Mouse (Mus musculus): ENCODE measurements around the gene Lrrc4b.

Gene Lrrc4b

GRCm38 (mm10) chr7:44428968-44429521 is at the start of gene Lrrc4b:
Gene Lrrc4b, plus strand, starts transcription at chr7:44429018.
- DNase-seq (ENCODE audit: low spot score in 2 of 2) = no peak

- DNase-seq (ENCODE audit: low spot score in 2 of 2) = no peak
Observed at GRCm38 (mm10) chr7:44382541-44382940, 46.3 kb upstream of the Lrrc4b start.

GRCm38 (mm10) chr7:44383980-44384715 is 44.7 kb upstream of the Lrrc4b start, which contains the start of gene Syt3:
Gene Syt3, plus strand, starts transcription at chr7:44384102.
- DNase-seq (ENCODE audit: low spot score in 2 of 2) = peak; percentile 61 to 65

GRCm38 (mm10) chr7:44384716-44385059 is 44.1 kb upstream of the Lrrc4b start:
- DNase-seq (ENCODE audit: low spot score in 2 of 2) = no peak

- DNase-seq (ENCODE audit: low spot score in 2 of 2) = no peak
Observed at GRCm38 (mm10) chr7:44385720-44386119, 43.1 kb upstream of the Lrrc4b start, which contains the start of gene 1700008O03Rik. Gene 1700008O03Rik, minus strand, starts transcription at chr7:44385820.

- no peak for DNase-seq (ENCODE audit: low spot score in 2 of 2)
Observed at GRCm38 (mm10) chr7:44391831-44392230, 37.0 kb upstream of the Lrrc4b start.

- no peak for DNase-seq (ENCODE audit: low spot score in 2 of 2)
Observed at GRCm38 (mm10) chr7:44392341-44392740, 36.5 kb upstream of the Lrrc4b start.

GRCm38 (mm10) chr7:44393284-44393683 is 35.5 kb upstream of the Lrrc4b start:
- no peak for DNase-seq (ENCODE audit: low spot score in 2 of 2)

GRCm38 (mm10) chr7:44398570-44398969 is 30.2 kb upstream of the Lrrc4b start:
- peak; percentile 24 to 33 for DNase-seq (ENCODE audit: low spot score in 2 of 2)

- no peak for DNase-seq (ENCODE audit: low spot score in 2 of 2)
Observed at GRCm38 (mm10) chr7:44401673-44402072, 27.1 kb upstream of the Lrrc4b start.

- DNase-seq (ENCODE audit: low spot score in 2 of 2) = peak; percentile 70 to 82
Observed at GRCm38 (mm10) chr7:44405346-44406014, 23.3 kb upstream of the Lrrc4b start.

- DNase-seq (ENCODE audit: low spot score in 2 of 2) = no peak
Observed at GRCm38 (mm10) chr7:44406015-44406355, 22.8 kb upstream of the Lrrc4b start.

- no peak for DNase-seq (ENCODE audit: low spot score in 2 of 2)
Observed at GRCm38 (mm10) chr7:44411144-44411543, 17.7 kb upstream of the Lrrc4b start.

GRCm38 (mm10) chr7:44413307-44413706 is 15.5 kb upstream of the Lrrc4b start:
- DNase-seq (ENCODE audit: low spot score in 2 of 2) = no peak

GRCm38 (mm10) chr7:44427666-44428065 is 1.2 kb upstream of the Lrrc4b start:
- no peak for DNase-seq (ENCODE audit: low spot score in 2 of 2)

- DNase-seq (ENCODE audit: low spot score in 2 of 2) = no peak
Observed at GRCm38 (mm10) chr7:44428171-44428950, 457 bp upstream of the Lrrc4b start.

GRCm38 (mm10) chr7:44429534-44430488 is 993 bp downstream of the Lrrc4b start:
- DNase-seq (ENCODE audit: low spot score in 2 of 2) = no peak

- no peak for DNase-seq (ENCODE audit: low spot score in 2 of 2)
Observed at GRCm38 (mm10) chr7:44432550-44432949, 3.7 kb downstream of the Lrrc4b start.

- DNase-seq (ENCODE audit: low spot score in 2 of 2) = no peak
Observed at GRCm38 (mm10) chr7:44433371-44433770, 4.6 kb downstream of the Lrrc4b start.

GRCm38 (mm10) chr7:44434089-44434488 is 5.3 kb downstream of the Lrrc4b start:
- no peak for DNase-seq (ENCODE audit: low spot score in 2 of 2)

GRCm38 (mm10) chr7:44435796-44436195 is 7.0 kb downstream of the Lrrc4b start:
- DNase-seq (ENCODE audit: low spot score in 2 of 2) = no peak
